Mouse (Mus musculus) spleen, adult 2 months (tissue): ENCODE measurements around the gene Gm49425. TPM values are rescaled to one million over a fixed set of nuclear protein-coding genes. Genes with fewer than 3 reads are reported as not detected.
"Not testable (repeated sequence)": the region's sequence is repeated elsewhere in the genome, so short reads cannot be mapped to it uniquely, and the experiment has no call there.

Experiments used
- DNase-seq, 2 experiments: peaks; one replicate each; pipeline versions ENCODE4 v3.0.0 to v3.0.0-alpha.2; 2012 to 2021; ENCODE audit warnings: low spot score in 2 of 2, low read depth in 1 of 2
- H3K27ac ChIP-seq: fragments of 200-500 bp; 2 replicates; pipeline ENCODE4 v1.5.1; 2012; ENCODE audit warnings: low read length, inconsistent platforms; ENCODE audit not compliant: insufficient read depth
- H3K27me3 ChIP-seq: fragments of 200-500 bp; 2 replicates; pipeline ENCODE4 v1.6.1; 2012; ENCODE audit warnings: mild to moderate bottlenecking, moderate library complexity, low read length, inconsistent platforms; ENCODE audit not compliant: control insufficient read depth, insufficient read depth
- H3K36me3 ChIP-seq: fragments of 200-500 bp; 2 replicates; pipeline ENCODE4 v1.6.1; 2012; ENCODE audit warnings: mild to moderate bottlenecking, low read length, inconsistent platforms; ENCODE audit not compliant: control insufficient read depth, insufficient read depth
- H3K4me1 ChIP-seq: fragments of 200-500 bp; 2 replicates; pipeline ENCODE4 v1.6.1; 2011; ENCODE audit warnings: inconsistent platforms; ENCODE audit not compliant: control insufficient read depth, insufficient read depth, insufficient read length
- H3K4me3 ChIP-seq: fragments of 200-500 bp; 2 replicates; pipeline ENCODE4 v1.5.1; 2011; ENCODE audit warnings: mild to moderate bottlenecking, inconsistent platforms; ENCODE audit not compliant: insufficient read depth, insufficient read length; ENCODE audit errors: extremely low read depth
- CTCF ChIP-seq: fragments of 200-500 bp; IDR thresholded peaks from 2 replicates; pipeline ENCODE4 v1.5.1; 2011; ENCODE audit warnings: mild to moderate bottlenecking, inconsistent platforms; ENCODE audit not compliant: insufficient read depth, insufficient read length, insufficient replicate concordance; ENCODE audit errors: extremely low read depth
- POLR2A ChIP-seq: fragments of 200-500 bp; IDR thresholded peaks from 2 replicates; pipeline ENCODE4 v1.6.1; 2011; ENCODE audit warnings: low read depth, low read length, inconsistent platforms
- WGBS: fragments of 180-500 bp; shearing (Covaris S2); methylation state at CpG from one replicate; pipeline ENCODE4 v1.1.7; 2018; 5-methylcytosine and 5-hydroxymethylcytosine counted together
- polyA plus RNA-seq: library from polyadenylated mRNA; depleted of rRNA; stranded (reverse); fragments of >200 nt; gene quantifications from 2 replicates; pipeline ENCODE4 v1.2.3, GENCODE M21; 2012; rRNA removed

Gene Gm49425
- polyA plus RNA-seq, result not detected in 2 replicates

DNA sequence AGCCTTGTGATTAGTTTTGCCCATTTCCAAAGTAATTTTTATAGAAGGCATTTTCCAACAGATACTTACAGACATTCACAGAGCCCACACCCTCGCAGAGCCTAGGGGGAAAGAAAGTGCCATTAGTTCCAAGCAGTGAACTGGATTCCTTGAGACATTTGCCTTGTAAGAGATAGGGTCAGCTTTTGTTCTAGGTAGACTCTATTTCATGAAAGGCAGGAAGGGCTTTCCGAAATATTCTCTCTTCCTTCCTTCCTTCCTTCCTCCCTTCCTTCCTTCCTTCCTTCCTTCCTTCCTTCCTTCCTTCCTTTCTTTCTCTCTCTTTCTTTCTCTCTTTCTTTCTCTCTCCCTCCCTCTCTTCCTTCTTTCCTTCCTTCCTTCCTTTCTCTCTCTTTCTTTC, at the start of gene Gm49425:
Gm49425 (minus strand) TSS at position 101 of the 400 bp plus-strand sequence.
- DNase-seq, H3K4me1 ChIP-seq, H3K27ac ChIP-seq, H3K36me3 ChIP-seq, H3K4me3 ChIP-seq, H3K27me3 ChIP-seq: not testable (repeated sequence)
- 64% methylated on average over 2 of the region's 2 CpGs for WGBS

DNA sequence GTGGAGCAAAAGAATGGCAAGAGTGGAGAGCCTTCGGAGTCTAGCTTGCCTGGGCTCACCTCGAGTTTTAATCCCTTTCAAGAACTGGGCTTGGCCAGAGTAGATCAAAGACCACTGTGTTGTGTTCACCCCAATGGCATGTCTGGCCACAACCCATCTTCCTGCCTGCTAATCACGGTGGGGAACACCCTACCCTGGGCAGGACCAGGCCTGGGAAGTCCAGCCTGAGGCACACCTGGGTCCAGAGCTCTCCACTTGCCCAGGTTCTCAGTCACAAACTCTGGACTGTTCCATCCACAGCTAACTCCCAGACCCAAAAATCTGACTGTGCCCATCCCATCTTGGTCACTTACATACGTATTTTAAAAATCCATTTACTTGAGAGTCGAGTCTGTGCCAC, 45.8 kb upstream of the Gm49425 start, which contains the start of gene Krt90:
Krt90 (minus strand) TSS at position 101 of the 400 bp plus-strand sequence.
- Histone ChIP-seq H3K4me1 (no peaks in the 10 kb centered on the region), H3K27me3 (no peaks in the 10 kb centered on the region), H3K36me3 (no peaks in the 10 kb centered on the region), H3K4me3 (no peak within 1 kb of the TSS), H3K27ac (no peak within 1 kb of the TSS)
- TF ChIP-seq POLR2A, result no peak
- TF ChIP-seq CTCF, result no peak
- no peak for DNase-seq
- WGBS, result 68% methylated on average over 5 of the region's 5 CpGs

DNA sequence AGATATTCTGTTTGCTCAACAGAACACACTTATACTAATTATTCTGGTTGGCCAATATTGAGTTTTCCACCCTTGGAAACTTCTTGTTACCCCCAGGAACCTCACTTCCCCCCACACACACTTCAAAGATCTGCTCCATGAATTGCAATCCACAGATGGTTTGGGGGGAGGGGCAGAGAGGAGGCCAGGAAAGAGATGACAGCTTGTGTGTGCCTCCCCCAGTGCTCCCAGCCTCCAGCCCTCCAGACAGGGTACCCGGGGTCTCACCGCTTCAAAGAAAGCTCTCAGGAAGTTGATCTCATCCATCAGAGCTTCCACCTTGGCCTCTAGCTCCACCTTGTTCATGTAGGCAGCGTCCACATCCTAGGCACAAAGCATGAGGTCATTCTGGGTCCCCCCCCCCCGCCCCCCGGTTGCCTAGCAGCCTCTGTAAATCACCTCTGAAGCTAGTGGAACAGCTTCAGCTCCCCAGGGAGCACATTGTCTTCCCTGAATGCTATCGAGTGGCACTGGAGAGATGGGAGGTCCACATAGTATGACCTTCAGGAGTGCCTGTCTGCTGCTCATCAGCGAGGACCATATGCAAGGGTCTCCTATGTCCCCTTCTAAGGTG, 41.1 kb upstream of the Gm49425 start:
- whole genome bisulfite sequencing, result 13% methylated on average over 7 of the region's 7 CpGs
- Histone ChIP-seq H3K36me3 (no peaks in the 10 kb centered on the region), H3K4me1 (no peaks in the 10 kb centered on the region), H3K27me3 (no peaks in the 10 kb centered on the region), H3K27ac (no peak overlapping the region), H3K4me3 (no peak overlapping the region)
- TF ChIP-seq POLR2A (no peak), CTCF (no peak)
- no peak for DNase-seq

- no peak for DNase-seq
These were observed 36.1 kb upstream of the Gm49425 start for GRCm38 (mm10) chr15:101553169-101553568.

DNA sequence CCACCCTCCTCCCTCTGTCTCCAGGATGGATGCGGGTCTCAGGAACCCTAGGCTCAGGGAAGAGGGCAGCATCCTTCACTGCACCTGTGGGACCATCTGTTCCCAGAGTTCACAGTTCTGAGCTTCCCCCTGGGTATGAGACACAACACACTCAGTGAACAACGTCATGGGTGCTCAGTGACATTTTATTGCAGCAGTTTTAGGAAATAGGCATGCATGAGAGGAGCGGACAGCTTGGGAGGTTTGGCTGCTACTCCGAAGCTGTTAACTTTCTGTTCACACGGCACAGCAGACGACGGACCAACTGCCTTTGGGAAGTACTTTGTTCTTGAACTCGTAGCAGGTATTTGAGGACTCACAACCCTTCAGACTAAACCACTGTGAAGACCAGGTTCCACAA, 35.1 kb upstream of the Gm49425 start:
- H3K4me1 ChIP-seq, result no peaks in the 10 kb centered on the region
- H3K4me3 ChIP-seq, result no peak overlapping the region
- no peak for DNase-seq
- TF ChIP-seq CTCF, result no peak
- no peak for TF ChIP-seq POLR2A
- no peak overlapping the region for H3K27ac ChIP-seq
- H3K36me3 ChIP-seq, result no peaks in the 10 kb centered on the region
- WGBS, result 79% methylated on average over 8 of the region's 8 CpGs
- H3K27me3 ChIP-seq, result no peaks in the 10 kb centered on the region

More at GRCm38 (mm10) chr15:101553169-101553568, 36.1 kb upstream of the Gm49425 start:
- no peaks in the 10 kb centered on the region for H3K4me1 ChIP-seq
- no peak overlapping the region for H3K27ac ChIP-seq
- TF ChIP-seq CTCF (no peak), POLR2A (no peak)
- H3K27me3 ChIP-seq, result no peaks in the 10 kb centered on the region
- WGBS, result 3% methylated on average over 11 of the region's 11 CpGs
- H3K4me3 ChIP-seq, result no peak overlapping the region
- H3K36me3 ChIP-seq, result no peaks in the 10 kb centered on the region

DNA sequence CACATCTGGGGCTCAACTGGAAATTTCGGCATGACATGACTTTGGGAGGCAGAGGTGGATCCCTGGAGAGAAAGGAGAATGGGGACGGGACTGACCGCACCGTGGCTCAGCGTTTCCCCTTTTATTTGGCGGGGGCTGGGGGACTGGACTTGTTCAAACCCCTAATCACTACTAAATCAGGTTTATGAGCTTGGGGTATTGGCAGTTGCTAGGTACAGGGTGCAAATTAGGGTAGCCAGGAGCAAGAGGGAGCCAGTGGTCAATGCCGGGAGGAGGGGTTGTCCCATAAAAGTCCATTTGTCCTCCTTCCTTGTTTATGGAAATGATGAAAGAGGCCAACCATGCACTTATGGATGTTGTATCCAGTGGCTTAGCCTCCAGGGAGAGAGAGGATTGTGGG, 33.5 kb upstream of the Gm49425 start, which contains the start of gene Krt82:
Krt82 (minus strand) TSS at position 101 of the 400 bp plus-strand sequence.
- DNase-seq, result no peak
- H3K27ac ChIP-seq, result no peak within 1 kb of the TSS
- H3K36me3 ChIP-seq, result no peaks in the 10 kb centered on the region
- TF ChIP-seq CTCF (no peak), POLR2A (no peak)
- H3K27me3 ChIP-seq, result no peaks in the 10 kb centered on the region
- H3K4me1 ChIP-seq, result no peaks in the 10 kb centered on the region
- H3K4me3 ChIP-seq, result no peak within 1 kb of the TSS
- 79% methylated on average over 7 of the region's 7 CpGs for WGBS

- H3K36me3 ChIP-seq, result no peaks in the 10 kb centered on the region
- H3K27ac ChIP-seq, result no peak overlapping the region
- WGBS, result 75% methylated on average over 3 of the region's 3 CpGs
- H3K4me3 ChIP-seq, result no peak overlapping the region
- TF ChIP-seq CTCF, result no peak
- no peak for TF ChIP-seq POLR2A
- no peak for DNase-seq
- H3K27me3 ChIP-seq, result no peaks in the 10 kb centered on the region
- no peaks in the 10 kb centered on the region for H3K4me1 ChIP-seq
These were observed 27.4 kb upstream of the Gm49425 start for GRCm38 (mm10) chr15:101544478-101544877.
